Mouse (Mus musculus) testis, postnatal 10 days (tissue): ENCODE results near the gene Cd70.

ENCODE experiments used
- DNase-seq: peaks from one replicate; pipeline ENCODE4 v3.0.0; 2021; ENCODE audit warnings: low spot score

The Cd70 gene

GRCm38 (mm10) chr17:57148994-57149803 lies at the start of gene Cd70:
Gene Cd70, minus strand, starts transcription at chr17:57149777.
- DNase-seq = no peak

GRCm38 (mm10) chr17:57198252-57198651 lies 48.7 kb upstream of the Cd70 start:
- DNase-seq = no peak

GRCm38 (mm10) chr17:57195326-57196010 lies 45.9 kb upstream of the Cd70 start:
- no peak for DNase-seq

GRCm38 (mm10) chr17:57194771-57195170 lies 45.2 kb upstream of the Cd70 start:
- DNase-seq = no peak

- no peak for DNase-seq
These were observed 44.5 kb upstream of the Cd70 start, which contains the start of gene Tnfsf14 for GRCm38 (mm10) chr17:57194041-57194507. Gene Tnfsf14, minus strand, starts transcription at chr17:57194177.

GRCm38 (mm10) chr17:57188510-57189192 lies 39.1 kb upstream of the Cd70 start:
- DNase-seq = no peak

GRCm38 (mm10) chr17:57185641-57186040 lies 36.1 kb upstream of the Cd70 start:
- DNase-seq = no peak

GRCm38 (mm10) chr17:57182871-57183270 lies 33.3 kb upstream of the Cd70 start:
- DNase-seq = no peak

- DNase-seq = peak; percentile 55
These were observed 30.8 kb upstream of the Cd70 start for GRCm38 (mm10) chr17:57180363-57180762.

GRCm38 (mm10) chr17:57173351-57173750 lies 23.8 kb upstream of the Cd70 start:
- DNase-seq = no peak

GRCm38 (mm10) chr17:57172378-57172777 lies 22.8 kb upstream of the Cd70 start:
- DNase-seq = no peak

- DNase-seq = no peak
These were observed 21.2 kb upstream of the Cd70 start for GRCm38 (mm10) chr17:57170616-57171260.

GRCm38 (mm10) chr17:57166800-57167791 lies 17.5 kb upstream of the Cd70 start:
- DNase-seq = peak; percentile 96

GRCm38 (mm10) chr17:57153787-57154186 lies 4.2 kb upstream of the Cd70 start:
- DNase-seq = no peak

- DNase-seq = no peak
These were observed 3.4 kb upstream of the Cd70 start for GRCm38 (mm10) chr17:57153006-57153405.

- no peak for DNase-seq
These were observed 1.2 kb downstream of the Cd70 start for GRCm38 (mm10) chr17:57148343-57148742.

- DNase-seq = no peak
These were observed 4.5 kb downstream of the Cd70 start for GRCm38 (mm10) chr17:57145115-57145514.

GRCm38 (mm10) chr17:57143704-57144103 lies 5.9 kb downstream of the Cd70 start:
- DNase-seq = no peak

- DNase-seq = no peak
These were observed 9.9 kb downstream of the Cd70 start for GRCm38 (mm10) chr17:57139708-57140107.

- no peak for DNase-seq
These were observed 10.9 kb downstream of the Cd70 start for GRCm38 (mm10) chr17:57138676-57139075.

- DNase-seq = no peak
These were observed 13.9 kb downstream of the Cd70 start for GRCm38 (mm10) chr17:57135635-57136034.
